Comparison of ENCODE assay signal across 10 mouse cellular contexts in the genomic region with DNA sequence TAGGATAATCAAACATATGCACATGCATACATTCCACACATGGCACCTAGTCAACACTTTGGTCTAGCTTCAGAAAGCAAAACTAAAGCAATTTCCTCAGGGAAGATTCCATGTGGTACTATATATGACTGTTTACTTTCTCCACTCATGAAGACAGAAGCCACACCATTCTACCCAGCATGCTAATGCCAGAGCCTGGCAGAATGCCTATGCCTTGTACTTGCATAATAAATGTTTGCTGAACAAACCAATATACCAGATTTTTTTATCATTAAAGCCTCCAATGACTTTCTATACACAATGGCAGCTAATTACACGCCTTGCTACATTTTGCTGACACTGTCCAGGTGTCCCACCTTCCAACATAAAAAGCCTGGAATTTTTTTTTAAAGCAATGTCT. TPM values are rescaled to one million over a fixed set of nuclear protein-coding genes. Genes with fewer than 3 reads are reported as not detected.
A peak's percentile ranks its signal among the peaks of the same experiment; 100 is the strongest.
DNase-seq lines count a peak whose midpoint lies in the region; ATAC-seq lines count a peak whose summit lies in the region.
"Had no signal": no experiment of that assay in that cellular context is flagged by ENCODE, and none has a peak within 500 bp of the region (broad histone marks: within the 10 kb centered on the region; RNA-seq: fewer than 3 reads in every experiment).

No protein-coding gene starts in this region.

- H3K27ac ChIP-seq in hindbrain, embryonic 15.5 days (replicated peaks), result no peak overlapping the region
- no peak overlapping the region for H3K27ac ChIP-seq in hindbrain, embryonic 12.5 days
- no peak overlapping the region for H3K27ac ChIP-seq in neural tube, embryonic 11.5 days (ENCODE audit: low read depth, low read length)
- H3K27ac ChIP-seq in neural tube, embryonic 15.5 days (replicated peaks), result no peak overlapping the region
- H3K27ac ChIP-seq in forebrain, embryonic 16.5 days (ENCODE audit: low read length), result no peak overlapping the region

- H3K4me1 ChIP-seq in hindbrain, embryonic 15.5 days (replicated peaks), result no peaks in the 10 kb centered on the region; the same call in 1 of the 2 replicates
- H3K4me1 ChIP-seq in hindbrain, embryonic 12.5 days, result 0 out of 2 replicates have a peak, but pooled peaks cover 2% of the 10 kb centered on the region
- H3K4me1 ChIP-seq in neural tube, embryonic 11.5 days (ENCODE audit: control insufficient read depth, insufficient read depth, low read length), result no peaks in the 10 kb centered on the region
- H3K4me1 ChIP-seq in neural tube, embryonic 15.5 days, result 0 out of 2 replicates have a peak, but pooled peaks cover 3% of the 10 kb centered on the region
- H3K4me1 ChIP-seq in forebrain, embryonic 16.5 days (replicated peaks; ENCODE audit: control insufficient read depth, insufficient read depth, low read length), result peaks cover 5% of the 10 kb centered on the region; the same call in 1 of the 2 replicates

- H3K9me3 ChIP-seq in hindbrain, embryonic 15.5 days, result no peaks in the 10 kb centered on the region
- no peaks in the 10 kb centered on the region for H3K9me3 ChIP-seq in hindbrain, embryonic 12.5 days (replicated peaks)
- H3K9me3 ChIP-seq in neural tube, embryonic 11.5 days (ENCODE audit: control insufficient read depth, low read length), result no peaks in the 10 kb centered on the region
- H3K9me3 ChIP-seq in neural tube, embryonic 15.5 days (replicated peaks), result no peaks in the 10 kb centered on the region
- H3K9me3 ChIP-seq in forebrain, embryonic 16.5 days (ENCODE audit: control insufficient read depth, low read length), result no peaks in the 10 kb centered on the region

- DNase-seq in neural tube, embryonic 11.5 days (ENCODE audit: low spot score), result no peak
- no peak for DNase-seq in right cerebral cortex, adult 2 months (ENCODE audit: low spot score in 2 of 2)
- DNase-seq in left cerebral cortex, adult 8-10 months (ENCODE audit: low spot score in 2 of 2), result no peak
- DNase-seq: kidney, adult 11 months; right cerebral cortex, postnatal 25 days had no signal

- H3K4me2 ChIP-seq in hindbrain, embryonic 15.5 days, result 0 out of 2 replicates have a peak overlapping the region, but pooled peaks have one; percentile 13
- no peak overlapping the region for H3K4me2 ChIP-seq in hindbrain, embryonic 12.5 days (replicated peaks)
- H3K4me2 ChIP-seq in neural tube, embryonic 11.5 days (ENCODE audit: low read depth), result 0 out of 2 replicates have a peak overlapping the region, but pooled peaks have one; percentile 19
- no peak overlapping the region; the same call in 1 of the 2 replicates for H3K4me2 ChIP-seq in neural tube, embryonic 15.5 days
- peak overlapping the region; percentile 25 for H3K4me2 ChIP-seq in forebrain, embryonic 16.5 days (ENCODE audit: low read length)

- no peaks in the 10 kb centered on the region for H3K36me3 ChIP-seq in hindbrain, embryonic 15.5 days
- no peaks in the 10 kb centered on the region for H3K36me3 ChIP-seq in hindbrain, embryonic 12.5 days
- no peaks in the 10 kb centered on the region for H3K36me3 ChIP-seq in neural tube, embryonic 11.5 days (ENCODE audit: control insufficient read depth, insufficient read depth, low read length)
- no peaks in the 10 kb centered on the region for H3K36me3 ChIP-seq in neural tube, embryonic 15.5 days
- H3K36me3 ChIP-seq in forebrain, embryonic 16.5 days (ENCODE audit: control insufficient read depth, insufficient read depth), result no peaks in the 10 kb centered on the region

- ATAC-seq in hindbrain, embryonic 15.5 days (ENCODE audit: low FRiP score, low read depth), result no peak
- ATAC-seq in hindbrain, embryonic 12.5 days (ENCODE audit: low FRiP score), result no peak
- ATAC-seq in neural tube, embryonic 11.5 days (ENCODE audit: insufficient read depth, low FRiP score, low TSS enrichment), result no peak
- ATAC-seq in neural tube, embryonic 15.5 days (ENCODE audit: low FRiP score), result no peak
- ATAC-seq in forebrain, embryonic 16.5 days, result no peak
- ATAC-seq in erythroid progenitor cell, adult 5-6 weeks (replicated peaks; ENCODE audit: low FRiP score, poor library complexity, severe bottlenecking), result no peak

- H3K27me3 ChIP-seq in hindbrain, embryonic 15.5 days, result no peaks in the 10 kb centered on the region
- no peaks in the 10 kb centered on the region for H3K27me3 ChIP-seq in hindbrain, embryonic 12.5 days
- H3K27me3 ChIP-seq in neural tube, embryonic 11.5 days (ENCODE audit: control insufficient read depth, insufficient read depth, low read length), result no peaks in the 10 kb centered on the region
- no peaks in the 10 kb centered on the region for H3K27me3 ChIP-seq in neural tube, embryonic 15.5 days (replicated peaks)
- no peaks in the 10 kb centered on the region for H3K27me3 ChIP-seq in forebrain, embryonic 16.5 days (replicated peaks; ENCODE audit: control insufficient read depth, insufficient read depth, low read length)

- H3K4me3 ChIP-seq in hindbrain, embryonic 15.5 days, result no peak overlapping the region
- no peak overlapping the region for H3K4me3 ChIP-seq in hindbrain, embryonic 12.5 days
- H3K4me3 ChIP-seq in neural tube, embryonic 11.5 days (ENCODE audit: low read depth, low read length), result no peak overlapping the region
- no peak overlapping the region for H3K4me3 ChIP-seq in neural tube, embryonic 15.5 days (replicated peaks)
- H3K4me3 ChIP-seq in forebrain, embryonic 16.5 days (replicated peaks; ENCODE audit: low read length), result 0 out of 2 replicates have a peak overlapping the region, but pooled peaks have one; percentile 14

- 61% methylated on average over 1 of the region's 1 CpGs for WGBS in hindbrain, embryonic 15.5 days
- 85% methylated on average over 1 of the region's 1 CpGs for WGBS in hindbrain, embryonic 12.5 days
- WGBS in neural tube, embryonic 11.5 days, result 79% methylated on average over 1 of the region's 1 CpGs
- WGBS in neural tube, embryonic 15.5 days, result 78% methylated on average over 1 of the region's 1 CpGs
- 45% methylated on average over 1 of the region's 1 CpGs for WGBS in forebrain, embryonic 16.5 days

- no peak overlapping the region for H3K9ac ChIP-seq in hindbrain, embryonic 15.5 days
- no peak overlapping the region for H3K9ac ChIP-seq in hindbrain, embryonic 12.5 days
- H3K9ac ChIP-seq in neural tube, embryonic 11.5 days (ENCODE audit: low read length), result no peak overlapping the region
- H3K9ac ChIP-seq in neural tube, embryonic 15.5 days (replicated peaks), result no peak overlapping the region
- no peak overlapping the region for H3K9ac ChIP-seq in forebrain, embryonic 16.5 days (replicated peaks; ENCODE audit: low read depth, low read length)

RNA-seq across cellular contexts. Expression of gene Pola1, which starts 1.7 kb away (rescaled TPM):
- polyA plus RNA-seq in hindbrain, embryonic 15.5 days (2015; fragmentation: Nextera tagmentation; extraction: Ambion mirVana), result 4.9 and 6.0 TPM in 2 replicates
- polyA plus RNA-seq in hindbrain, embryonic 12.5 days (2016; fragmentation: Nextera tagmentation; extraction: Ambion mirVana), result 13.3 and 13.6 TPM in 2 replicates
- 19.2 and 21.2 TPM in 2 replicates for polyA plus RNA-seq in neural tube, embryonic 11.5 days (2014; fragmentation: Nextera tagmentation; extraction: Ambion mirVana)
- 4.8 and 9.1 TPM in 2 replicates for polyA plus RNA-seq in neural tube, embryonic 15.5 days (2015; fragmentation: Nextera tagmentation; extraction: Ambion mirVana)
- 10.8 and 11.2 TPM in 2 replicates for polyA plus RNA-seq in forebrain, embryonic 16.5 days (2015; fragmentation: Nextera tagmentation; extraction: Ambion mirVana)
- 69.9 and 78.4 TPM in 2 replicates for total RNA-seq in erythroid progenitor cell, adult 5-6 weeks (2015; ENCODE audit: low replicate concordance)
- 152 and 170 TPM in 2 replicates for total RNA-seq in erythroid progenitor cell, adult 5-6 weeks (2017; ENCODE audit: low replicate concordance)
- 1 to 10 TPM; 7.5 to 8.9 (median 7.7) TPM for total RNA-seq in left cerebral cortex, adult 8-10 months (2022)

RNA-seq across cellular contexts. Expression of gene Pcyt1b, which starts 24.4 kb away (rescaled TPM):
- 23.1 and 23.9 TPM in 2 replicates for polyA plus RNA-seq in hindbrain, embryonic 15.5 days (2015; fragmentation: Nextera tagmentation; extraction: Ambion mirVana)
- polyA plus RNA-seq in hindbrain, embryonic 12.5 days (2016; fragmentation: Nextera tagmentation; extraction: Ambion mirVana), result 20.9 and 22.3 TPM in 2 replicates
- 9.6 and 10.9 TPM in 2 replicates for polyA plus RNA-seq in neural tube, embryonic 11.5 days (2014; fragmentation: Nextera tagmentation; extraction: Ambion mirVana)
- 19.3 and 21.9 TPM in 2 replicates for polyA plus RNA-seq in neural tube, embryonic 15.5 days (2015; fragmentation: Nextera tagmentation; extraction: Ambion mirVana)
- polyA plus RNA-seq in forebrain, embryonic 16.5 days (2015; fragmentation: Nextera tagmentation; extraction: Ambion mirVana), result 26.9 and 30.5 TPM in 2 replicates
- total RNA-seq in erythroid progenitor cell, adult 5-6 weeks (2015; ENCODE audit: low replicate concordance), result 37.3 and 42.2 TPM in 2 replicates
- total RNA-seq in erythroid progenitor cell, adult 5-6 weeks (2017; ENCODE audit: low replicate concordance), result 128 and 157 TPM in 2 replicates
- 10 to 100 TPM; 30.0 to 33.5 (median 31.9) TPM for total RNA-seq in left cerebral cortex, adult 8-10 months (2022)

Comparison
In these comparisons a context has a peak if more than half of its experiments do, and no peak if none do; other contexts are left out.
1. H3K4me2 ChIP-seq: peak in hindbrain, embryonic 15.5 days (single experiment), neural tube, embryonic 11.5 days (single experiment) and forebrain, embryonic 16.5 days (single experiment); none in hindbrain, embryonic 12.5 days (single experiment) and neural tube, embryonic 15.5 days (single experiment).